Mouse (Mus musculus): ENCODE measurements around the gene Polr2h.

Gene Polr2h

GRCm38 (mm10) chr16:20736823-20737222 is 19.4 kb downstream of the Polr2h start:
- in situ Hi-C loops (cut with MboI; ENCODE audit: low pct_unique_long_range_greater_than_20kb in 1 of 2, low sequenced_read_pairs in 2 of 2, unreplicated experiment in 1 of 2), result no loop called here

DNA sequence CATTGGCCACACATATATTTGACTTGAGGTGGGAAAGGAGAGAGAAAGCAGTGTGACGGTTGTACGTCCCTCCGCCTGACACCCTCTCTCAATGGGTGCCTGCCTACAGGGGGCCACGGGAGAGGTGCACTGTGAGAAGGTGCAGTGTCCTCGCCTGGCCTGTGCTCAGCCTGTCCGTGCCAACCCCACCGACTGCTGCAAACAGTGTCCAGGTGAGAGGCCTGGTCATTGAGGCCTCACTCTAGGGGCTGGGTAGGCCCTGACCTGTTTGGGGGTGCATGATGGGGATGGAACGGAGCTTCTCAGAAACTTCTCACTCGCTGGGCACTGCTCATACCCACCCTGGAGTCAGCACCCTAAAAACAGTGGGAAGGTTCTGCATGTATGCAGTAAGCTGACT is 22.4 kb downstream of the Polr2h start:
- in situ Hi-C loops (cut with MboI; ENCODE audit: low pct_unique_long_range_greater_than_20kb in 1 of 2, low sequenced_read_pairs in 2 of 2, unreplicated experiment in 1 of 2), result no loop called here

DNA sequence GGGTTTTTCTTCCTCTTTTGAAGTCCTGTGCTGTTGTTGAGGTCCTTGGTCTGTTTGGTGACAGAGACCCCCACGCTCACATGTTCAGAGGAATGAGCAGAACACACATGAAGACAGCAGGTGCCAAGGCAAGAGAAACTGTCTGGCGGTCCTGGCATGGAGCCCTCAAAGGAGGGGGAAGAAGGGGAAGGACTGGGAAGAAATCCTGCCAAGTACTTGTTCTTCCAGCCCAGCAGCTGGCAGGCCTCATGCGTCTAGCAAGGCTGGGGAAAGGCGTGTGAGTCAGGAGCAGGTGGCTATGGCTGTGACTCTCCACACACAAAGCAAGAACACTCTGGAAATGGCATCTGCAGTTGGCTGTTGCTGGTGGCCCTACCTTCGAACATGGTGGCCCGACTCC is 29.2 kb downstream of the Polr2h start:
- in situ Hi-C loops (cut with MboI; ENCODE audit: low pct_unique_long_range_greater_than_20kb in 1 of 2, low sequenced_read_pairs in 2 of 2, unreplicated experiment in 1 of 2), result no loop called here

DNA sequence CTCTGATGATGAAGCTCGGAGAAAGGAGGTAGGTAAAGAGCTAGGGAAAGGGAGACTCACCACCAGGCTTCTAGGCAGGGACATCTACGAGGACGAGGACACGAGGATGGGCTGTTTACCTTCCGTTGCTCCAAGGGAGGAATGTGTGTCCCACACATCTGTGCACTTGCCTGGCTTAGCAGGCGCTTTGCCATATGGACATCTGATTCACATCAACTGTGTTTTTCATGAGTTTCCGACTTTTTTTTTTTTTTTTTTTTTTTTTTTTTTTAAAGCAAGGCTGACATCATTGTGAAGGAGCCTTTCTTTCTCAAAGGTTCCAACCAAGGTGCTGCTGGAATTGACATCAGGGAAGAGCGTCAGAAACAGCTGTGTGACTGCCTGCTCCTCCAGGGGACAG is 33.1 kb downstream of the Polr2h start:
- in situ Hi-C loops (cut with MboI; ENCODE audit: low pct_unique_long_range_greater_than_20kb in 1 of 2, low sequenced_read_pairs in 2 of 2, unreplicated experiment in 1 of 2), result loop anchor here in 1 of 2 experiments (25.0 kb wide), 1 partner anchor 437 kb away; no protein-coding TSS in a partner anchor

- in situ Hi-C loops (cut with MboI; ENCODE audit: low pct_unique_long_range_greater_than_20kb in 1 of 2, low sequenced_read_pairs in 2 of 2, unreplicated experiment in 1 of 2), result loop anchor here in 1 of 2 experiments (25.0 kb wide), 1 partner anchor 431 kb away; no protein-coding TSS in a partner anchor
Observed at GRCm38 (mm10) chr16:20756052-20756451, 38.6 kb downstream of the Polr2h start.

- in situ Hi-C loops (cut with MboI; ENCODE audit: low pct_unique_long_range_greater_than_20kb in 1 of 2, low sequenced_read_pairs in 2 of 2, unreplicated experiment in 1 of 2), result loop anchor here in 1 of 2 experiments (25.0 kb wide), 1 partner anchor 430 kb away; no protein-coding TSS in a partner anchor
Observed at GRCm38 (mm10) chr16:20757385-20757784, 39.9 kb downstream of the Polr2h start.

DNA sequence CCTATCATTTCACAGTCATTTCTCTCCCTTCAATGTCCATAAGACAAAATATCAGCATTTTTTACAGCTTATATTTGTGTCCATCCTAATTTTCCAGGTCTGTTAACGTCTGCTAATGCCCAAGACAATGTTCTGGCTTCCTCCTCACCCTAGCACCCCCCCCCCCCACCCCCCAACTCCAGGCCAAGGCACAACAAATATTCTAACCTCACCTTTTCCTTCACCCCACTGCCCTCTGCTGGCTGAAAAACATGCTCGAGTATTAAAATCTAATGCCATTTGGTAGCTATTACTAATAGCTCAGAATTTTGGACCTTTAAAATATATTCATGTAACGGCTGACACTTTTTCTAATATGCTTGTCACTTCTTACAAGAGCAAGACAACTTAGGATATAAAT is 44.2 kb downstream of the Polr2h start:
- in situ Hi-C loops (cut with MboI; ENCODE audit: low pct_unique_long_range_greater_than_20kb in 1 of 2, low sequenced_read_pairs in 2 of 2, unreplicated experiment in 1 of 2), result loop anchor here (5.0 to 25.0 kb wide), 3 partner anchors 39 to 433 kb away; no protein-coding TSS in a partner anchor

- in situ Hi-C loops (cut with MboI; ENCODE audit: low pct_unique_long_range_greater_than_20kb in 1 of 2, low sequenced_read_pairs in 2 of 2, unreplicated experiment in 1 of 2), result loop anchor here (10.0 to 25.0 kb wide), 2 partner anchors 422 to 430 kb away; no protein-coding TSS in a partner anchor
Observed at GRCm38 (mm10) chr16:20765244-20765643, 47.8 kb downstream of the Polr2h start.
